Mouse (Mus musculus): ENCODE measurements around the gene Pde6c. TPM values are rescaled to one million over a fixed set of nuclear protein-coding genes. Genes with fewer than 3 reads are reported as not detected.

Gene Pde6c
- polyA plus RNA-seq, 1 experiment = not detected

GRCm38 (mm10) chr19:38198731-38199130, 66.2 kb downstream of the Pde6c start:
- H3K4me3 ChIP-seq (ENCODE audit: control insufficient read depth, insufficient read depth, low read length) = no peak overlapping the region
- WGBS = 96% methylated on average over 5 of the region's 5 CpGs
- H3K27me3 ChIP-seq (ENCODE audit: control insufficient read depth, insufficient read depth, low read length) = no peaks in the 10 kb centered on the region
- no peak overlapping the region for H3K27ac ChIP-seq (ENCODE audit: control insufficient read depth, insufficient read depth, low read length)
- H3K36me3 ChIP-seq (ENCODE audit: control insufficient read depth, insufficient read depth, low read length) = peaks cover 4% of the 10 kb centered on the region; the same call in 1 of the 2 replicates
- no peaks in the 10 kb centered on the region for H3K4me1 ChIP-seq (replicated peaks; ENCODE audit: control insufficient read depth, insufficient read depth, low read length)
- TF ChIP-seq POLR2A (IDR thresholded peaks at IDR 0.05; ENCODE audit: control insufficient read depth, extremely low read depth, insufficient read depth, low read length, poor library complexity) = no peak
- no peak for TF ChIP-seq CTCF (IDR thresholded peaks at IDR 0.05; ENCODE audit: borderline replicate concordance, control insufficient read depth, extremely low read depth, insufficient read depth, low read length, poor library complexity)
- no peak for DNase-seq

GRCm38 (mm10) chr19:38206669-38207068, 74.1 kb downstream of the Pde6c start:
- H3K27me3 ChIP-seq (ENCODE audit: control insufficient read depth, insufficient read depth, low read length) = no peaks in the 10 kb centered on the region
- H3K4me1 ChIP-seq (replicated peaks; ENCODE audit: control insufficient read depth, insufficient read depth, low read length) = no peaks in the 10 kb centered on the region
- H3K36me3 ChIP-seq (ENCODE audit: control insufficient read depth, insufficient read depth, low read length) = peaks cover 6% of the 10 kb centered on the region; the same call in 1 of the 2 replicates
- H3K4me3 ChIP-seq (ENCODE audit: control insufficient read depth, insufficient read depth, low read length) = no peak overlapping the region
- DNase-seq = no peak
- 95% methylated on average over 9 of the region's 9 CpGs for WGBS
- TF ChIP-seq POLR2A (IDR thresholded peaks at IDR 0.05; ENCODE audit: control insufficient read depth, extremely low read depth, insufficient read depth, low read length, poor library complexity) (no peak), CTCF (IDR thresholded peaks at IDR 0.05; ENCODE audit: borderline replicate concordance, control insufficient read depth, extremely low read depth, insufficient read depth, low read length, poor library complexity) (no peak)
- H3K27ac ChIP-seq (ENCODE audit: control insufficient read depth, insufficient read depth, low read length) = no peak overlapping the region

- Histone ChIP-seq H3K27me3 (ENCODE audit: control insufficient read depth, insufficient read depth, low read length) (no peaks in the 10 kb centered on the region), H3K27ac (ENCODE audit: control insufficient read depth, insufficient read depth, low read length) (no peak overlapping the region), H3K4me3 (ENCODE audit: control insufficient read depth, insufficient read depth, low read length) (no peak overlapping the region), H3K4me1 (replicated peaks; ENCODE audit: control insufficient read depth, insufficient read depth, low read length) (no peaks in the 10 kb centered on the region), H3K36me3 (ENCODE audit: control insufficient read depth, insufficient read depth, low read length) (no peaks in the 10 kb centered on the region)
- TF ChIP-seq CTCF (IDR thresholded peaks at IDR 0.05; ENCODE audit: borderline replicate concordance, control insufficient read depth, extremely low read depth, insufficient read depth, low read length, poor library complexity) = no peak
- no peak for TF ChIP-seq POLR2A (IDR thresholded peaks at IDR 0.05; ENCODE audit: control insufficient read depth, extremely low read depth, insufficient read depth, low read length, poor library complexity)
- DNase-seq = no peak
- 98% methylated on average over 3 of the region's 3 CpGs for WGBS
Observed at GRCm38 (mm10) chr19:38217696-38218095, 85.1 kb downstream of the Pde6c start.

- DNase-seq = no peak
- Histone ChIP-seq H3K36me3 (ENCODE audit: control insufficient read depth, insufficient read depth, low read length) (no peaks in the 10 kb centered on the region), H3K4me1 (replicated peaks; ENCODE audit: control insufficient read depth, insufficient read depth, low read length) (0 out of 2 replicates have a peak, but pooled peaks cover 2% of the 10 kb centered on the region), H3K27me3 (ENCODE audit: control insufficient read depth, insufficient read depth, low read length) (no peaks in the 10 kb centered on the region), H3K27ac (ENCODE audit: control insufficient read depth, insufficient read depth, low read length) (peak overlapping the region; percentile 55; the same call in 1 of the 2 replicates), H3K4me3 (ENCODE audit: control insufficient read depth, insufficient read depth, low read length) (peak overlapping the region; percentile 86)
- no peak for TF ChIP-seq CTCF (IDR thresholded peaks at IDR 0.05; ENCODE audit: borderline replicate concordance, control insufficient read depth, extremely low read depth, insufficient read depth, low read length, poor library complexity)
- no peak for TF ChIP-seq POLR2A (IDR thresholded peaks at IDR 0.05; ENCODE audit: control insufficient read depth, extremely low read depth, insufficient read depth, low read length, poor library complexity)
- WGBS = 5% methylated on average over 12 of the region's 12 CpGs
Observed at GRCm38 (mm10) chr19:38223356-38223904, 90.8 kb downstream of the Pde6c start.

- WGBS = under 1% methylated on average over 49 of the region's 49 CpGs
- Histone ChIP-seq H3K36me3 (ENCODE audit: control insufficient read depth, insufficient read depth, low read length) (no peaks in the 10 kb centered on the region), H3K27me3 (ENCODE audit: control insufficient read depth, insufficient read depth, low read length) (no peaks in the 10 kb centered on the region), H3K4me1 (replicated peaks; ENCODE audit: control insufficient read depth, insufficient read depth, low read length) (0 out of 2 replicates have a peak, but pooled peaks cover 2% of the 10 kb centered on the region), H3K27ac (ENCODE audit: control insufficient read depth, insufficient read depth, low read length) (peak within 1 kb of the TSS; percentile 55), H3K4me3 (ENCODE audit: control insufficient read depth, insufficient read depth, low read length) (peak within 1 kb of the TSS; percentile 86)
- TF ChIP-seq POLR2A (IDR thresholded peaks at IDR 0.05; ENCODE audit: control insufficient read depth, extremely low read depth, insufficient read depth, low read length, poor library complexity) (peak; percentile 68; the same call in 1 of the 2 replicates), CTCF (IDR thresholded peaks at IDR 0.05; ENCODE audit: borderline replicate concordance, control insufficient read depth, extremely low read depth, insufficient read depth, low read length, poor library complexity) (0 out of 2 replicates have a peak, but pooled peaks have one; percentile 23)
- DNase-seq = peak; percentile 86
Observed at GRCm38 (mm10) chr19:38223905-38224684, 91.5 kb downstream of the Pde6c start, which contains the start of gene Fra10ac1. Fra10ac1 (minus strand) TSS chr19:38224156.

GRCm38 (mm10) chr19:38224685-38225060, 92.1 kb downstream of the Pde6c start:
- TF ChIP-seq POLR2A (IDR thresholded peaks at IDR 0.05; ENCODE audit: control insufficient read depth, extremely low read depth, insufficient read depth, low read length, poor library complexity) (no peak), CTCF (IDR thresholded peaks at IDR 0.05; ENCODE audit: borderline replicate concordance, control insufficient read depth, extremely low read depth, insufficient read depth, low read length, poor library complexity) (no peak)
- DNase-seq = no peak
- Histone ChIP-seq H3K4me3 (ENCODE audit: control insufficient read depth, insufficient read depth, low read length) (no peak overlapping the region), H3K36me3 (ENCODE audit: control insufficient read depth, insufficient read depth, low read length) (no peaks in the 10 kb centered on the region), H3K27me3 (ENCODE audit: control insufficient read depth, insufficient read depth, low read length) (no peaks in the 10 kb centered on the region), H3K4me1 (replicated peaks; ENCODE audit: control insufficient read depth, insufficient read depth, low read length) (0 out of 2 replicates have a peak, but pooled peaks cover 2% of the 10 kb centered on the region), H3K27ac (ENCODE audit: control insufficient read depth, insufficient read depth, low read length) (no peak overlapping the region)
- 34% methylated on average over 9 of the region's 9 CpGs for WGBS
